Mouse (Mus musculus) midbrain, embryonic 13.5 days (tissue): ENCODE results near the gene Inpp4a. TPM values are rescaled to one million over a fixed set of nuclear protein-coding genes. Genes with fewer than 3 reads are reported as not detected.

Experiments used
- ATAC-seq: fragments of 200-750 bp; cut with Nextera tagmentation; 2 replicates; pipeline ENCODE4 v1.8.0; 2017; ENCODE audit warnings: mild to moderate bottlenecking, moderate TSS enrichment, moderate library complexity
- H3K27ac ChIP-seq: fragments of 300-500 bp; sonication (generic); 2 replicates; pipeline ENCODE4 v1.5.1; 2015; ENCODE audit warnings: inconsistent platforms, mild to moderate bottlenecking, moderate library complexity
- H3K27me3 ChIP-seq: fragments of 300-500 bp; sonication (generic); 2 replicates; pipeline ENCODE4 v1.6.1; 2015; ENCODE audit warnings: mild to moderate bottlenecking, inconsistent platforms
- H3K36me3 ChIP-seq: fragments of 300-500 bp; sonication (generic); 2 replicates; pipeline ENCODE4 v1.6.1; 2015; ENCODE audit warnings: mild to moderate bottlenecking, inconsistent platforms
- H3K4me1 ChIP-seq: fragments of 300-500 bp; sonication (generic); replicated peaks from 2 replicates; pipeline ENCODE4 v1.6.1; 2015; ENCODE audit warnings: inconsistent platforms
- H3K4me2 ChIP-seq: fragments of 300-500 bp; sonication (generic); replicated peaks from 2 replicates; pipeline ENCODE4 v1.6.1; 2015; ENCODE audit warnings: moderate library complexity, mild to moderate bottlenecking, inconsistent platforms
- H3K4me3 ChIP-seq: fragments of 300-500 bp; sonication (generic); replicated peaks from 2 replicates; pipeline ENCODE4 v1.5.1; 2015; ENCODE audit warnings: mild to moderate bottlenecking, inconsistent platforms
- H3K9ac ChIP-seq: fragments of 300-500 bp; sonication (generic); replicated peaks from 2 replicates; pipeline ENCODE4 v1.6.1; 2015; ENCODE audit warnings: mild to moderate bottlenecking, inconsistent platforms
- H3K9me3 ChIP-seq: fragments of 300-500 bp; sonication (generic); 2 replicates; pipeline ENCODE4 v1.6.1; 2016; ENCODE audit warnings: mild to moderate bottlenecking, inconsistent platforms
- WGBS: fragments of 180-500 bp; shearing (Covaris S2); methylation state at CpG from one replicate; pipeline ENCODE4 v1.1.7; 2015; 5-methylcytosine and 5-hydroxymethylcytosine counted together
- polyA plus RNA-seq: library from polyadenylated mRNA; unstranded; fragments of >200 nt; fragmentation: Nextera tagmentation; extraction: Ambion mirVana; gene quantifications from 2 replicates; pipeline ENCODE4 v1.2.1, GENCODE M21; 2015

Gene Inpp4a
- polyA plus RNA-seq, 1 experiment from 2014 or later: 52.0 TPM

GRCm38 (mm10) chr1:37399734-37400133 lies 100.1 kb downstream of the Inpp4a start:
- Histone ChIP-seq H3K4me1 (0 out of 2 replicates have a peak, but pooled peaks cover 6% of the 10 kb centered on the region), H3K9ac (no peak overlapping the region), H3K9me3 (no peaks in the 10 kb centered on the region), H3K27ac (no peak overlapping the region), H3K36me3 (peaks cover 58% of the 10 kb centered on the region), H3K4me2 (no peak overlapping the region), H3K27me3 (no peaks in the 10 kb centered on the region), H3K4me3 (no peak overlapping the region)
- no peak for ATAC-seq
- 75% methylated on average over 8 of the region's 8 CpGs for WGBS

- Histone ChIP-seq H3K36me3 (peaks cover 42% of the 10 kb centered on the region), H3K27me3 (no peaks in the 10 kb centered on the region), H3K9ac (no peak overlapping the region), H3K4me3 (no peak overlapping the region), H3K4me2 (no peak overlapping the region), H3K27ac (no peak overlapping the region), H3K4me1 (0 out of 2 replicates have a peak, but pooled peaks cover 6% of the 10 kb centered on the region), H3K9me3 (no peaks in the 10 kb centered on the region)
- 0 out of 2 replicates have a peak, but pooled peaks have one; percentile 55 for ATAC-seq
- WGBS: 63% methylated on average over 4 of the region's 4 CpGs
These were observed 102.0 kb downstream of the Inpp4a start for GRCm38 (mm10) chr1:37401687-37402086.

GRCm38 (mm10) chr1:37405137-37405536 lies 105.5 kb downstream of the Inpp4a start:
- no peak overlapping the region for H3K27ac ChIP-seq

GRCm38 (mm10) chr1:37407228-37407627 lies 107.6 kb downstream of the Inpp4a start:
- H3K9me3 ChIP-seq: no peaks in the 10 kb centered on the region
- no peak overlapping the region for H3K4me2 ChIP-seq
- H3K27ac ChIP-seq: no peak overlapping the region
- no peaks in the 10 kb centered on the region for H3K4me1 ChIP-seq
- ATAC-seq: no peak
- H3K4me3 ChIP-seq: no peak overlapping the region
- no peaks in the 10 kb centered on the region for H3K27me3 ChIP-seq
- WGBS: 86% methylated on average over 8 of the region's 8 CpGs
- peaks cover 18% of the 10 kb centered on the region; the same call in 1 of the 2 replicates for H3K36me3 ChIP-seq
- no peak overlapping the region for H3K9ac ChIP-seq

More at GRCm38 (mm10) chr1:37405137-37405536, 105.5 kb downstream of the Inpp4a start:
- Histone ChIP-seq H3K9me3 (no peaks in the 10 kb centered on the region), H3K4me2 (no peak overlapping the region), H3K36me3 (peaks cover 24% of the 10 kb centered on the region), H3K4me1 (no peaks in the 10 kb centered on the region), H3K4me3 (no peak overlapping the region), H3K27me3 (no peaks in the 10 kb centered on the region), H3K9ac (no peak overlapping the region)
- 82% methylated on average over 2 of the region's 2 CpGs for WGBS
- no peak for ATAC-seq

- Histone ChIP-seq H3K9me3 (no peaks in the 10 kb centered on the region), H3K27ac (no peak overlapping the region), H3K4me2 (no peak overlapping the region), H3K4me3 (no peak overlapping the region), H3K36me3 (peaks cover 14% of the 10 kb centered on the region; the same call in 1 of the 2 replicates), H3K27me3 (no peaks in the 10 kb centered on the region), H3K9ac (no peak overlapping the region), H3K4me1 (no peaks in the 10 kb centered on the region)
- WGBS: 92% methylated on average over 8 of the region's 8 CpGs
- ATAC-seq: no peak
These were observed 108.4 kb downstream of the Inpp4a start for GRCm38 (mm10) chr1:37408059-37408458.

DNA sequence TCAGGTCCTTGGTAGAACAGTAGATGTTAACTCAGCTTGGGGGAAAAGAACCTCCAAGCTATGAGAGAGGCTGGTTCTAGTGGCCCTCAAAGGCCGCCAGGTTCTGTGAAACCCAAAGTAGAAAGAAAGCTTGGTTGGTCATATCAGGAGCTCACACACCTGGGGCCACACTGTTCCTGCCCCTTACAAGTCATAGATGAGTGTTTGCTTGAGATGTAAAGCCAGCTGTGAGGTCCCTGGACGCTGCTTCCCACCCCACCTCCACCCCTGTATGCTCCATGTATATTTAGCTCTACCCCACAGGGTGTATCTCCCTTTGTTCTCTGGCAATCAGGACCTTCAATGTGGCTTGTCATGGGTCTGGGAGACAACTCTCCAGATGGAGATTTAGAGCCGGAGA lies 109.0 kb downstream of the Inpp4a start:
- no peak overlapping the region for H3K27ac ChIP-seq
- WGBS: 80% methylated on average over 3 of the region's 3 CpGs
- no peaks in the 10 kb centered on the region for H3K4me1 ChIP-seq
- ATAC-seq: no peak
- no peak overlapping the region for H3K4me2 ChIP-seq
- no peak overlapping the region for H3K9ac ChIP-seq
- no peaks in the 10 kb centered on the region for H3K27me3 ChIP-seq
- H3K9me3 ChIP-seq: no peaks in the 10 kb centered on the region
- no peak overlapping the region for H3K4me3 ChIP-seq
- peaks cover 14% of the 10 kb centered on the region; the same call in 1 of the 2 replicates for H3K36me3 ChIP-seq

DNA sequence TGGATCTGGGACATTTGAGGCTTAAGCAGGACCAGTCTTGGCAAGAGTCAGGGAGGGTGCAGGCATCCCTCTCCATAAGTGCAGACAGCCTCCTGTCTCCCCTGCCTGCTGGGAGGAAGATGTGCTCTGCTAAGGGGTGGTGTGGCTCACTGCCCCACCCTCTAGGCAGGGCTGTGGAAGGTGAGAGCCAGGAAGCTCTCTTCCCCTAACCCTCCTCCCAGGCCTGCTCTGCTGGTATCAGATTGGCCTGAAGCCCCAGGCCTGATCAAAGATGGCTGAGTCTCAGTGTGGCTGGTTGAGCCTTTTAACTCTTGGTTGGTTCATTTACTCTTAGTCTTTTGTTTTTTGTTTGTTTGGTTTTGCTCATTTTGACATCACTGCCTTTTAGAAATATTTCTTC lies 110.0 kb downstream of the Inpp4a start:
- Histone ChIP-seq H3K4me1 (no peaks in the 10 kb centered on the region), H3K4me3 (no peak overlapping the region), H3K9ac (no peak overlapping the region), H3K27ac (no peak overlapping the region), H3K36me3 (peaks cover 13% of the 10 kb centered on the region; the same call in 1 of the 2 replicates), H3K4me2 (no peak overlapping the region), H3K9me3 (no peaks in the 10 kb centered on the region), H3K27me3 (no peaks in the 10 kb centered on the region)
- no peak for ATAC-seq

DNA sequence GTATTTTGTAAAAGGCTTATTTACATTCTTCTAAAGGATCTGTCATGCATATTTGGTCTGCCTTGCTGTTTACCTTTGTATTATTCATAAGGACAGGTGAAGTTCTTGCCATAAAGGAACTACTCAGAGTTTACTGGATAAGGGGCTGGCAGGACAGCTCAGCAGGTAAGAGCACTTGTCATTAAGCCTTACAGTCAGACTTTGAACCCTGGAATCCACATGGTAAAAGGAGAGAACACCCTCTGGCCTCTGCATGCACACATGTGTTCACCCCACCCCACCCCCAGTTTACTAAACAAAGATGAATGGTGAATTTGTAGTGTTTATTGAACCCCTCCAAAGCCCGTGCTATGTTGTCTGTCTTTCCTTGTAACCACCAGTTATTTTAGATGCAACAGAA lies 115.7 kb downstream of the Inpp4a start:
- Histone ChIP-seq H3K4me3 (no peak overlapping the region), H3K27ac (no peak overlapping the region), H3K4me1 (no peaks in the 10 kb centered on the region), H3K4me2 (no peak overlapping the region), H3K9me3 (no peaks in the 10 kb centered on the region), H3K36me3 (peaks cover 36% of the 10 kb centered on the region), H3K9ac (no peak overlapping the region), H3K27me3 (no peaks in the 10 kb centered on the region)
- no peak for ATAC-seq
- 94% methylated on average over 1 of the region's 1 CpGs for WGBS

GRCm38 (mm10) chr1:37419420-37419819 lies 119.8 kb downstream of the Inpp4a start:
- H3K4me3 ChIP-seq: no peak overlapping the region
- H3K4me2 ChIP-seq: no peak overlapping the region
- no peaks in the 10 kb centered on the region for H3K27me3 ChIP-seq
- H3K9ac ChIP-seq: no peak overlapping the region
- H3K27ac ChIP-seq: no peak overlapping the region
- no peaks in the 10 kb centered on the region for H3K4me1 ChIP-seq
- peaks cover 5% of the 10 kb centered on the region; the same call in 1 of the 2 replicates for H3K9me3 ChIP-seq
- WGBS: 100% methylated on average over 1 of the region's 1 CpGs
- H3K36me3 ChIP-seq: peaks cover 52% of the 10 kb centered on the region
- no peak for ATAC-seq

- whole genome bisulfite sequencing: 96% methylated on average over 8 of the region's 8 CpGs
- no peak overlapping the region for H3K27ac ChIP-seq
- no peaks in the 10 kb centered on the region for H3K27me3 ChIP-seq
- H3K36me3 ChIP-seq: peaks cover 39% of the 10 kb centered on the region
- no peak for ATAC-seq
- H3K9ac ChIP-seq: no peak overlapping the region
- H3K9me3 ChIP-seq: peaks cover 5% of the 10 kb centered on the region; the same call in 1 of the 2 replicates
- H3K4me1 ChIP-seq: peaks cover 29% of the 10 kb centered on the region
- H3K4me2 ChIP-seq: no peak overlapping the region
- H3K4me3 ChIP-seq: no peak overlapping the region
These were observed 127.6 kb downstream of the Inpp4a start for GRCm38 (mm10) chr1:37427144-37427875.

- peaks cover 37% of the 10 kb centered on the region for H3K4me1 ChIP-seq
- peaks cover 47% of the 10 kb centered on the region for H3K36me3 ChIP-seq
- WGBS: 82% methylated on average over 2 of the region's 2 CpGs
- peak overlapping the region; percentile 85 for H3K4me3 ChIP-seq
- peak overlapping the region; percentile 84 for H3K9ac ChIP-seq
- no peaks in the 10 kb centered on the region for H3K27me3 ChIP-seq
- peak overlapping the region; percentile 89 for H3K4me2 ChIP-seq
- H3K27ac ChIP-seq: no peak overlapping the region
- peaks cover 5% of the 10 kb centered on the region; the same call in 1 of the 2 replicates for H3K9me3 ChIP-seq
- ATAC-seq: no peak
These were observed 129.2 kb downstream of the Inpp4a start for GRCm38 (mm10) chr1:37428911-37429310.

DNA sequence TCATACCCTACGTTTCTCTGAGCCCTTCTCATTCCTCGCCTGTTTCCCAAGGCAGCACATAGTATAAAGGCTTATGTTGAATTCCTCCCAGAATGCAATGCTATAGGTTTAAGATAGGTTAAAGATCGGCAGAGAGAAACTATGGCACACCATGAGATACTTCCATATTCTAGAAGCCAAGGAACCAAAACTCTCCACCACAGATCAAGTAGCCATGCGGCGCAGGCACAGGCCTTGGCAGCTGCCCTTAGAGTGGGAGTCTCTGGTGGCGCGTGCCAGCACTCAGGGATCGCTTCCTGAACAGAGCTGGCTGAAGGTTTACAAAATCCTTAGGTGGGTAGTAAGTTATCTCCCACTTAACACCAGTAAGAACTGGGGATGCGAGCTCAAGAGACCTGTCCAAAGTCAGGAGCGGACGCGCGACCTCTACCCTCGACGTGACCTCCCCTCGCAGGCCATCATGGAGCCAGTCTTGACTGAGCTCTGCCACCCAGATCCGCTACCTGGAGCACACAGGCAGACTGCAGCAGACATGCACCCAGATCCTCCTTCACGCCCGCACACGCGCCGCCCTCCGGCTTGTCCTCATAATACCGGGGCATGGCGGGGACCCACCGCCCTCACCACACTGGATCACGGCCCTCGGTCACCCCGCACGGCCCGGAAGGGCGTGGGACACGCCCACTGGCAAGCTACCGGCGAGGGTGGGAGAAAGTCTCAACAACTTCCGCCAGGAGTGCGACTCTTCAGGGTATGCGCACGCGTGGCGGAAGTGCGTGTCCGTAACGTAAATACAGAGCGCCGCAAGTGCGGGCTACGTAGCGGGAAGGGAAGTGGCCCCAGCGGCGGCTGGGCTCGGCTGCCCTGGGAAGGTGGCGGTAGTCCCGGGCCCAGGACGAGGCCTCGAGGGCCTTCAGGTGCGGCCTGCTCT lies 130.0 kb downstream of the Inpp4a start, which contains the start of the genes Coa5 and Unc50:
Coa5 (minus strand) TSS at position 738 of the 931 bp plus-strand sequence.
Unc50 (plus strand) TSS at position 774 of the 931 bp plus-strand sequence.
- no peaks in the 10 kb centered on the region for H3K9me3 ChIP-seq
- peak within 1 kb of the TSS; percentile 57 for H3K27ac ChIP-seq
- H3K36me3 ChIP-seq: peaks cover 44% of the 10 kb centered on the region
- peak within 1 kb of the TSS; percentile 89 for H3K4me2 ChIP-seq
- 3% methylated on average over 57 of the region's 57 CpGs for WGBS
- peak; percentile 99 for ATAC-seq
- peak within 1 kb of the TSS; percentile 85 for H3K4me3 ChIP-seq
- peaks cover 37% of the 10 kb centered on the region for H3K4me1 ChIP-seq
- no peaks in the 10 kb centered on the region for H3K27me3 ChIP-seq
- H3K9ac ChIP-seq: peak within 1 kb of the TSS; percentile 84
